23 mouse cellular contexts compared by ENCODE assay signal in the genomic region with DNA sequence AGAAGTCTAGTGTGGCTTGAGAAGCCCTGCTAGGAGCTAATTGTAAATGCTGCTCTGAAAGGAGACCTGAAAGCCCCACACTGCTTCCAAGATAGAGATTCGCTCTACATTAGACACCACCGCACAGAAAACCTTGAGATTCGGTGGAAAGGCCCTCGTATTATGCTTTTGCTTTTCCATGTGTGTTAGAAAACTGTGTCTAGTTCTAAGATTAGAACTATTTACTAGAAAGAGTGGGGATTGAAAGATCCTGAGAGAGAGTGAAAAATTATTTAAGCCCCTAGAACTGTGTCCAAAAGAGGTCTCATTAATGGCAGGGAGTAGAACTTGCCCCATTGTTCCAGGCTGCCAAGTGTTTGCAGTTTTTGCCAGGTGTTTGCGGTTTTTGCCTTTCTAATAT. TPM values are rescaled to one million over a fixed set of nuclear protein-coding genes. Genes with fewer than 3 reads are reported as not detected.
"Had no signal": no experiment of that assay in that cellular context is flagged by ENCODE, and none has a peak within 500 bp of the region (broad histone marks: within the 10 kb centered on the region; RNA-seq: fewer than 3 reads in every experiment).

No protein-coding gene starts in this region.

RNA-seq across cellular contexts. Expression of gene Zfp534, which starts 47.1 kb away (rescaled TPM):
- polyA plus RNA-seq: heart, embryonic 11.5 days; heart, embryonic 12.5 days; heart, embryonic 13.5 days; heart, embryonic 14.5 days; heart, embryonic 15.5 days; heart, embryonic 16.5 days; heart, postnatal 0 days; hindbrain, embryonic 10.5 days; hindbrain, embryonic 11.5 days; hindbrain, embryonic 12.5 days; hindbrain, embryonic 13.5 days; hindbrain, embryonic 14.5 days; hindbrain, embryonic 15.5 days; hindbrain, embryonic 16.5 days; hindbrain, postnatal 0 days; intestine, embryonic 15.5 days; intestine, embryonic 16.5 days; intestine, postnatal 0 days; kidney, embryonic 14.5 days; kidney, embryonic 15.5 days; kidney, embryonic 16.5 days; kidney, postnatal 0 days; large intestine, adult 2 months had no signal
